Comparison of ENCODE assay signal across 35 mouse cellular contexts in genomic region chr5:130340656-130341055, GRCm38 (mm10). TPM values are rescaled to one million over a fixed set of nuclear protein-coding genes. Genes with fewer than 3 reads are reported as not detected.
"Had no signal": no experiment of that assay in that cellular context is flagged by ENCODE, and none has a peak within 500 bp of the region (broad histone marks: within the 10 kb centered on the region; RNA-seq: fewer than 3 reads in every experiment).

No protein-coding gene starts in this region.

- H3K4me3 ChIP-seq: gastrocnemius, adult 2 months; heart, embryonic 10.5 days; heart, embryonic 12.5 days; hindbrain, embryonic 10.5 days; hindbrain, embryonic 12.5 days; hindbrain, embryonic 15.5 days; kidney, embryonic 15.5 days; layer of hippocampus, adult 2 months; left cerebral cortex, adult 2 months; limb, embryonic 10.5 days; limb, embryonic 12.5 days; liver, embryonic 13.5 days; liver, embryonic 15.5 days had no signal

- H3K9ac ChIP-seq: heart, embryonic 12.5 days; hindbrain, embryonic 12.5 days; hindbrain, embryonic 15.5 days; kidney, embryonic 15.5 days; limb, embryonic 12.5 days; liver, embryonic 13.5 days; liver, embryonic 15.5 days had no signal

- H3K9me3 ChIP-seq: heart, embryonic 10.5 days; hindbrain, embryonic 12.5 days; hindbrain, embryonic 15.5 days; kidney, embryonic 15.5 days; limb, embryonic 10.5 days; limb, embryonic 12.5 days; liver, embryonic 13.5 days; liver, embryonic 15.5 days had no signal

- DNase-seq: gastrocnemius, adult 2 months; gastrocnemius, postnatal 10 days; gastrocnemius, postnatal 25 days; heart, adult 18-20 months; heart, postnatal 10 days; heart, postnatal 4 days; kidney, adult 11 months; kidney, adult 2 months; kidney, adult 9 months; kidney, postnatal 14 days; kidney, postnatal 4 days; liver; liver, embryonic 13.5 days had no signal

- H3K4me2 ChIP-seq: heart, embryonic 12.5 days; hindbrain, embryonic 12.5 days; hindbrain, embryonic 15.5 days; kidney, embryonic 15.5 days; limb, embryonic 12.5 days; liver, embryonic 11.5 days; liver, embryonic 13.5 days; liver, embryonic 15.5 days had no signal

- H3K4me1 ChIP-seq: heart, embryonic 10.5 days; heart, embryonic 12.5 days; hindbrain, embryonic 10.5 days; hindbrain, embryonic 15.5 days; kidney, embryonic 15.5 days; limb, embryonic 10.5 days; limb, embryonic 12.5 days; liver, embryonic 13.5 days; liver, embryonic 15.5 days had no signal

- ATAC-seq: hindbrain, postnatal 0 days; intestine, embryonic 16.5 days had no signal

- H3K27me3 ChIP-seq: heart, embryonic 12.5 days; hindbrain, embryonic 12.5 days; hindbrain, embryonic 15.5 days; kidney, embryonic 15.5 days; limb, embryonic 12.5 days; liver, embryonic 13.5 days; liver, embryonic 15.5 days had no signal

- H3K27ac ChIP-seq: gastrocnemius, adult 2 months; heart, embryonic 10.5 days; hindbrain, embryonic 10.5 days; hindbrain, embryonic 12.5 days; hindbrain, embryonic 15.5 days; hindbrain, postnatal 0 days; kidney, embryonic 15.5 days; kidney, postnatal 0 days; layer of hippocampus, adult 2 months; left cerebral cortex, adult 2 months; limb, embryonic 10.5 days; limb, embryonic 12.5 days; liver, embryonic 13.5 days; liver, embryonic 15.5 days had no signal

RNA-seq across cellular contexts. Expression of gene Caln1, which starts 28.6 kb away (rescaled TPM):
- total RNA-seq: gastrocnemius, postnatal 4 days; granulocyte monocyte progenitor cell, adult 5-6 weeks; heart, adult 18-20 months; heart, postnatal 4 days had no signal
- polyA plus RNA-seq: intestine, embryonic 14.5 days; liver, embryonic 11.5 days; liver, embryonic 13.5 days; liver, embryonic 15.5 days had no signal

RNA-seq across cellular contexts. Expression of gene A330070K13Rik, which starts 43.8 kb away (rescaled TPM):
- total RNA-seq: gastrocnemius, adult 2 months; gastrocnemius, postnatal 10 days; gastrocnemius, postnatal 25 days; gastrocnemius, postnatal 4 days; granulocyte monocyte progenitor cell, adult 5-6 weeks; heart, adult 18-20 months; heart, adult 8-10 months; heart, postnatal 10 days; heart, postnatal 25 days; heart, postnatal 4 days; hindbrain, postnatal 0 days had no signal
- polyA plus RNA-seq: heart, embryonic 10.5 days; heart, embryonic 12.5 days; heart, embryonic 14.5 days; heart, embryonic 16.5 days; hindbrain, embryonic 10.5 days; hindbrain, embryonic 12.5 days; intestine, embryonic 14.5 days; intestine, embryonic 16.5 days; kidney, adult 2 months; kidney, embryonic 15.5 days; kidney, postnatal 0 days; limb, embryonic 10.5 days; limb, embryonic 12.5 days; liver, embryonic 11.5 days; liver, embryonic 13.5 days; liver, embryonic 15.5 days had no signal
